Mouse (Mus musculus) liver, embryonic 13.5 days (tissue): ENCODE measurements at regions not wholly inside any gene's neighbourhood (a gene's known extent, or its start where the extent isn't known, plus 50 kb on each side); places are given as distances from the start of the nearest gene placed in this dataset.

Source experiments
- ATAC-seq: fragments of 200-750 bp; cut with Nextera tagmentation; 2 replicates; pipeline ENCODE4 v1.8.0; 2017; ENCODE audit warnings: low read depth, mild to moderate bottlenecking, moderate number of reproducible peaks, moderate library complexity
- DNase-seq: peaks from one replicate; pipeline ENCODE4 v3.0.0; 2022
- H3K27ac ChIP-seq: fragments of 300-500 bp; sonication (generic); 2 replicates; pipeline ENCODE4 v1.5.1; 2015; ENCODE audit warnings: moderate library complexity, mild to moderate bottlenecking, inconsistent platforms
- H3K27me3 ChIP-seq: fragments of 300-500 bp; sonication (generic); 2 replicates; pipeline ENCODE4 v1.6.1; 2015; ENCODE audit warnings: mild to moderate bottlenecking, inconsistent platforms
- H3K36me3 ChIP-seq: fragments of 300-500 bp; sonication (generic); 2 replicates; pipeline ENCODE4 v1.6.1; 2015; ENCODE audit warnings: mild to moderate bottlenecking, inconsistent platforms
- H3K4me1 ChIP-seq: fragments of 300-500 bp; sonication (generic); replicated peaks from 2 replicates; pipeline ENCODE4 v1.6.1; 2015; ENCODE audit warnings: inconsistent platforms
- H3K4me2 ChIP-seq: fragments of 300-500 bp; sonication (generic); 2 replicates; pipeline ENCODE4 v1.6.1; 2015; ENCODE audit warnings: inconsistent platforms, mild to moderate bottlenecking, moderate library complexity
- H3K4me3 ChIP-seq: fragments of 300-500 bp; sonication (generic); replicated peaks from 2 replicates; pipeline ENCODE4 v1.5.1; 2015; ENCODE audit warnings: mild to moderate bottlenecking, inconsistent platforms
- H3K9ac ChIP-seq: fragments of 300-500 bp; sonication (generic); 2 replicates; pipeline ENCODE4 v1.6.1; 2015; ENCODE audit warnings: mild to moderate bottlenecking, inconsistent platforms
- H3K9me3 ChIP-seq: fragments of 300-500 bp; sonication (generic); replicated peaks from 2 replicates; pipeline ENCODE4 v1.6.1; 2016; ENCODE audit warnings: inconsistent platforms
- WGBS: fragments of 180-500 bp; shearing (Covaris S2); methylation state at CpG from one replicate; pipeline ENCODE4 v1.1.7; 2015; ENCODE audit not compliant: insufficient replicate concordance; 5-methylcytosine and 5-hydroxymethylcytosine counted together

- WGBS: 48% methylated on average over 2 of the region's 2 CpGs
- no peaks in the 10 kb centered on the region for H3K9me3 ChIP-seq
- no peak overlapping the region for H3K27ac ChIP-seq
- H3K27me3 ChIP-seq: no peaks in the 10 kb centered on the region
- no peaks in the 10 kb centered on the region for H3K36me3 ChIP-seq
- H3K4me2 ChIP-seq: no peak overlapping the region
- H3K4me3 ChIP-seq: no peak overlapping the region
- ATAC-seq: no peak
- peaks cover 23% of the 10 kb centered on the region for H3K4me1 ChIP-seq
- no peak overlapping the region for H3K9ac ChIP-seq
- DNase-seq: no peak
These were observed 906.5 kb upstream of the Lrrc6 start for GRCm38 (mm10) chr15:67407244-67407643.

GRCm38 (mm10) chr15:67405523-67405922 is 904.8 kb upstream of the Lrrc6 start:
- Histone ChIP-seq H3K36me3 (no peaks in the 10 kb centered on the region), H3K4me1 (peaks cover 20% of the 10 kb centered on the region), H3K9me3 (no peaks in the 10 kb centered on the region), H3K4me2 (no peak overlapping the region), H3K27me3 (no peaks in the 10 kb centered on the region), H3K4me3 (no peak overlapping the region), H3K27ac (no peak overlapping the region), H3K9ac (no peak overlapping the region)
- 35% methylated on average over 2 of the region's 2 CpGs for WGBS
- ATAC-seq: no peak
- no peak for DNase-seq

- no peaks in the 10 kb centered on the region for H3K27me3 ChIP-seq
- no peaks in the 10 kb centered on the region for H3K9me3 ChIP-seq
- 64% methylated on average over 2 of the region's 2 CpGs for WGBS
- no peaks in the 10 kb centered on the region for H3K36me3 ChIP-seq
- no peak overlapping the region for H3K4me2 ChIP-seq
- H3K4me3 ChIP-seq: no peak overlapping the region
- DNase-seq: no peak
- no peak overlapping the region for H3K27ac ChIP-seq
- peaks cover 15% of the 10 kb centered on the region for H3K4me1 ChIP-seq
- H3K9ac ChIP-seq: no peak overlapping the region
- no peak for ATAC-seq
These were observed 904.3 kb upstream of the Lrrc6 start for GRCm38 (mm10) chr15:67405011-67405410.

- Histone ChIP-seq H3K27ac (no peak overlapping the region), H3K27me3 (no peaks in the 10 kb centered on the region), H3K9ac (no peak overlapping the region), H3K9me3 (no peaks in the 10 kb centered on the region), H3K36me3 (no peaks in the 10 kb centered on the region), H3K4me2 (no peak overlapping the region), H3K4me3 (no peak overlapping the region), H3K4me1 (no peaks in the 10 kb centered on the region)
- DNase-seq: no peak
- ATAC-seq: no peak
These were observed 901.6 kb upstream of the Lrrc6 start for GRCm38 (mm10) chr15:67402310-67402709.

- no peak overlapping the region for H3K4me3 ChIP-seq
- no peaks in the 10 kb centered on the region for H3K9me3 ChIP-seq
- ATAC-seq: no peak
- no peak overlapping the region for H3K27ac ChIP-seq
- no peaks in the 10 kb centered on the region for H3K4me1 ChIP-seq
- WGBS: 60% methylated on average over 5 of the region's 5 CpGs
- no peaks in the 10 kb centered on the region for H3K36me3 ChIP-seq
- no peak overlapping the region for H3K4me2 ChIP-seq
- no peak for DNase-seq
- H3K27me3 ChIP-seq: no peaks in the 10 kb centered on the region
- no peak overlapping the region for H3K9ac ChIP-seq
These were observed 896.6 kb upstream of the Lrrc6 start for GRCm38 (mm10) chr15:67397269-67397668.

GRCm38 (mm10) chr15:67395114-67395513 is 894.4 kb upstream of the Lrrc6 start:
- DNase-seq (no peak), ATAC-seq (no peak)
- H3K27me3 ChIP-seq: no peaks in the 10 kb centered on the region
- no peak overlapping the region for H3K4me2 ChIP-seq
- no peak overlapping the region for H3K4me3 ChIP-seq
- no peak overlapping the region for H3K27ac ChIP-seq
- WGBS: 56% methylated on average over 1 of the region's 1 CpGs
- no peak overlapping the region for H3K9ac ChIP-seq
- H3K4me1 ChIP-seq: no peaks in the 10 kb centered on the region
- H3K36me3 ChIP-seq: no peaks in the 10 kb centered on the region
- no peaks in the 10 kb centered on the region for H3K9me3 ChIP-seq

- H3K4me2 ChIP-seq: no peak overlapping the region
- no peaks in the 10 kb centered on the region for H3K4me1 ChIP-seq
- 72% methylated on average over 5 of the region's 5 CpGs for WGBS
- no peaks in the 10 kb centered on the region for H3K9me3 ChIP-seq
- ATAC-seq: no peak
- no peak overlapping the region for H3K27ac ChIP-seq
- no peaks in the 10 kb centered on the region for H3K36me3 ChIP-seq
- no peak overlapping the region for H3K9ac ChIP-seq
- no peak for DNase-seq
- no peaks in the 10 kb centered on the region for H3K27me3 ChIP-seq
- H3K4me3 ChIP-seq: no peak overlapping the region
These were observed 891.2 kb upstream of the Lrrc6 start for GRCm38 (mm10) chr15:67391918-67392317.

GRCm38 (mm10) chr15:67388514-67388913 is 887.8 kb upstream of the Lrrc6 start:
- DNase-seq (no peak), ATAC-seq (no peak)
- no peak overlapping the region for H3K4me2 ChIP-seq
- WGBS: 69% methylated on average over 8 of the region's 8 CpGs
- H3K4me3 ChIP-seq: no peak overlapping the region
- H3K27ac ChIP-seq: no peak overlapping the region
- H3K9ac ChIP-seq: no peak overlapping the region
- H3K36me3 ChIP-seq: no peaks in the 10 kb centered on the region
- H3K27me3 ChIP-seq: no peaks in the 10 kb centered on the region
- H3K9me3 ChIP-seq: no peaks in the 10 kb centered on the region
- no peaks in the 10 kb centered on the region for H3K4me1 ChIP-seq

GRCm38 (mm10) chr15:67386896-67387295 is 886.2 kb upstream of the Lrrc6 start:
- no peak overlapping the region for H3K9ac ChIP-seq
- no peaks in the 10 kb centered on the region for H3K36me3 ChIP-seq
- no peak for ATAC-seq
- no peak overlapping the region for H3K4me2 ChIP-seq
- H3K4me1 ChIP-seq: no peaks in the 10 kb centered on the region
- no peaks in the 10 kb centered on the region for H3K27me3 ChIP-seq
- H3K9me3 ChIP-seq: no peaks in the 10 kb centered on the region
- no peak overlapping the region for H3K4me3 ChIP-seq
- no peak for DNase-seq
- no peak overlapping the region for H3K27ac ChIP-seq

GRCm38 (mm10) chr15:67373599-67373998 is 872.9 kb upstream of the Lrrc6 start:
- H3K9ac ChIP-seq: no peak overlapping the region
- no peaks in the 10 kb centered on the region for H3K36me3 ChIP-seq
- H3K27ac ChIP-seq: no peak overlapping the region
- 72% methylated on average over 4 of the region's 4 CpGs for WGBS
- no peak overlapping the region for H3K4me2 ChIP-seq
- no peak overlapping the region for H3K4me3 ChIP-seq
- H3K27me3 ChIP-seq: no peaks in the 10 kb centered on the region
- H3K4me1 ChIP-seq: no peaks in the 10 kb centered on the region
- DNase-seq (no peak), ATAC-seq (no peak)
- no peaks in the 10 kb centered on the region for H3K9me3 ChIP-seq

- no peak overlapping the region for H3K4me3 ChIP-seq
- WGBS: 64% methylated on average over 8 of the region's 8 CpGs
- H3K9me3 ChIP-seq: no peaks in the 10 kb centered on the region
- no peak overlapping the region for H3K27ac ChIP-seq
- no peak for DNase-seq
- no peaks in the 10 kb centered on the region for H3K36me3 ChIP-seq
- H3K27me3 ChIP-seq: no peaks in the 10 kb centered on the region
- H3K4me2 ChIP-seq: no peak overlapping the region
- no peak overlapping the region for H3K9ac ChIP-seq
- no peak for ATAC-seq
- H3K4me1 ChIP-seq: no peaks in the 10 kb centered on the region
These were observed 872.3 kb upstream of the Lrrc6 start for GRCm38 (mm10) chr15:67373030-67373429.

GRCm38 (mm10) chr15:67364099-67364756 is 863.5 kb upstream of the Lrrc6 start:
- ATAC-seq (no peak), DNase-seq (no peak)
- Histone ChIP-seq H3K4me1 (peaks cover 10% of the 10 kb centered on the region; the same call in 1 of the 2 replicates), H3K27ac (no peak overlapping the region), H3K9ac (no peak overlapping the region), H3K27me3 (no peaks in the 10 kb centered on the region), H3K4me3 (no peak overlapping the region), H3K36me3 (no peaks in the 10 kb centered on the region), H3K9me3 (no peaks in the 10 kb centered on the region), H3K4me2 (no peak overlapping the region)
- WGBS: 54% methylated on average over 4 of the region's 4 CpGs
